Mouse (Mus musculus): ENCODE results near the gene Rnf2. TPM values are rescaled to one million over a fixed set of nuclear protein-coding genes. Genes with fewer than 3 reads are reported as not detected.
A peak's percentile ranks its signal among the peaks of the same experiment; 100 is the strongest.

The Rnf2 gene
- total and polyA plus RNA-seq, 3 experiments = 27.5 to 78.2 (median 30.7) TPM

DNA sequence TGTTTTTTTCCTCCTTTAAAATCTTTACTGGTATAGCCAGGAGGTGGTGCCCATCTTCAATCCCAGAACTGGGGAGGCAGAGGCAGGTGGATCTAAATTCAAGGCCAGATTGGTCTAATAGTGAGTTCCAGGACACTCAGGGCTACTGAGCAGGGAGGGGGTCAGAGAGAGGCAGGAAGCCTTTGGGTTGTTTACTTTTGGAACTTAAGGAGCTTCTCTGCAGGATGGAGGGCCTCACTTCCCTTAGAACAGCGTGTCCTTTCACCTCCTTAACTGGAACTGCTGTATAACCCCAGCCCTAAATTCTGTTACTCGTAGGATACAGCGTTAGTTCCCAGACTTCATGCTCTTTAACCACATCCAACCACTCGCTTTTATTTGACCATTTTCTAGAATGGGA lies 10.1 kb upstream of the Rnf2 start:
- Histone ChIP-seq H3K9ac (ENCODE audit: control insufficient read depth, low read depth, low read length, poor library complexity, severe bottlenecking) (no peak overlapping the region), H3K4me1 (ENCODE audit: control insufficient read depth in 1 of 2, insufficient read depth in 2 of 2, low read length in 2 of 2) (no peaks in the 10 kb centered on the region), H3K36me3 (ENCODE audit: control insufficient read depth in 1 of 2, insufficient read depth in 2 of 2, low read length in 2 of 2) (no peaks in the 10 kb centered on the region), H3K9me3 (replicated peaks; ENCODE audit: insufficient read depth, low read length) (no peaks in the 10 kb centered on the region), H3K27me3 (ENCODE audit: control insufficient read depth in 1 of 2, insufficient read depth in 2 of 2, low read length in 2 of 2) (peaks cover 0 to 4% of the 10 kb centered on the region in 2 experiments; a peak in 3 of 4 replicates), H3K4me3 (ENCODE audit: control insufficient read depth in 1 of 2, insufficient read depth in 1 of 2, low read depth in 2 of 2, low read length in 2 of 2) (no peak overlapping the region), H3K27ac (ENCODE audit: control insufficient read depth, low read depth, low read length) (no peak overlapping the region), H3K79me2 (ENCODE audit: control insufficient read depth, insufficient read depth, low read length, poor library complexity) (no peaks in the 10 kb centered on the region)
- no peak for DNase-seq (ENCODE audit: low read depth, low spot score)
- TF ChIP-seq UBTF (IDR thresholded peaks at IDR 0.05; ENCODE audit: borderline replicate concordance, insufficient read depth, low read depth, low read length) = no peak
- TF ChIP-seq TCF12 (IDR thresholded peaks at IDR 0.05; ENCODE audit: low read depth, low read length) = no peak
- TF ChIP-seq MAFK (IDR thresholded peaks at IDR 0.05; ENCODE audit: borderline replicate concordance, low read depth, low read length) = no peak
- TF ChIP-seq EP300 (IDR thresholded peaks at IDR 0.05; ENCODE audit: low read depth in 1 of 2, low read length in 2 of 2) = no peak
- TF ChIP-seq NRF1 (IDR thresholded peaks at IDR 0.05; ENCODE audit: insufficient read depth, low read depth, low read length, poor library complexity, severe bottlenecking) = no peak
- no peak for TF ChIP-seq KAT2A (conservative IDR thresholded peaks at IDR 0.05; ENCODE audit: low read depth, low read length)
- TF ChIP-seq SMC3 (IDR thresholded peaks at IDR 0.05; ENCODE audit: low read depth, low read length) = no peak
- no peak for TF ChIP-seq TAL1 (IDR thresholded peaks at IDR 0.05; ENCODE audit: low read length)
- no peak for TF ChIP-seq GABPA (IDR thresholded peaks at IDR 0.05; ENCODE audit: low read depth, low read length)
- no peak for TF ChIP-seq SIN3A (IDR thresholded peaks at IDR 0.05; ENCODE audit: low read length)
- no peak for TF ChIP-seq POLR2AphosphoS2 (IDR thresholded peaks at IDR 0.05; ENCODE audit: low read length)
- no peak for TF ChIP-seq USF1 (IDR thresholded peaks at IDR 0.05; ENCODE audit: low read depth, low read length)
- no peak for TF ChIP-seq USF2 (IDR thresholded peaks at IDR 0.05; ENCODE audit: borderline replicate concordance in 1 of 2, insufficient read depth in 1 of 2, low read depth in 1 of 2, low read length in 2 of 2)
- TF ChIP-seq ZC3H11A (IDR thresholded peaks at IDR 0.05; ENCODE audit: low read depth, low read length) = no peak

GRCm38 (mm10) chr1:151499815-151500501 lies 797 bp downstream of the Rnf2 start:
- DNase-seq (ENCODE audit: low read depth, low spot score) = peak; percentile 62
- no peaks in the 10 kb centered on the region for H3K27me3 ChIP-seq (ENCODE audit: control insufficient read depth in 1 of 2, insufficient read depth in 2 of 2, low read length in 2 of 2)
- peaks cover 0 to 23% of the 10 kb centered on the region in 2 experiments; a peak in 2 of 4 replicates for H3K36me3 ChIP-seq (ENCODE audit: control insufficient read depth in 1 of 2, insufficient read depth in 2 of 2, low read length in 2 of 2)
- TF ChIP-seq ELF1 (IDR thresholded peaks at IDR 0.05; ENCODE audit: low read depth, low read length) (no peak), ZNF384 (IDR thresholded peaks at IDR 0.05; ENCODE audit: low read depth, low read length) (peak; percentile 95)
- H3K27ac ChIP-seq (ENCODE audit: control insufficient read depth, low read depth, low read length) = peak overlapping the region; percentile 67
- peak overlapping the region; percentile 99 for H3K9ac ChIP-seq (ENCODE audit: control insufficient read depth, low read depth, low read length, poor library complexity, severe bottlenecking)
- no peaks in the 10 kb centered on the region for H3K9me3 ChIP-seq (replicated peaks; ENCODE audit: insufficient read depth, low read length)
- peak overlapping the region; percentile 74 to 91 for H3K4me3 ChIP-seq (ENCODE audit: control insufficient read depth in 1 of 2, insufficient read depth in 1 of 2, low read depth in 2 of 2, low read length in 2 of 2)
- H3K4me1 ChIP-seq (ENCODE audit: control insufficient read depth in 1 of 2, insufficient read depth in 2 of 2, low read length in 2 of 2) = peaks cover 7 to 11% of the 10 kb centered on the region in 2 experiments; a peak in 3 of 4 replicates
- peaks cover 38% of the 10 kb centered on the region for H3K79me2 ChIP-seq (ENCODE audit: control insufficient read depth, insufficient read depth, low read length, poor library complexity)

All from MEL (cell line).